Mouse (Mus musculus): ENCODE measurements around the gene Scarf1. TPM values are rescaled to one million over a fixed set of nuclear protein-coding genes. Genes with fewer than 3 reads are reported as not detected.

Scarf1 gene
- polyA plus RNA-seq, 1 experiment: 1.0 TPM

GRCm38 (mm10) chr11:75544713-75545112 lies 31.4 kb downstream of the Scarf1 start:
- no peak overlapping the region for H3K27ac ChIP-seq (ENCODE audit: insufficient read depth, low read length)
- no peaks in the 10 kb centered on the region for H3K36me3 ChIP-seq (ENCODE audit: control insufficient read depth, insufficient read depth, low read length, poor library complexity, severe bottlenecking)
- no peaks in the 10 kb centered on the region for H3K9me3 ChIP-seq (replicated peaks; ENCODE audit: control insufficient read depth, insufficient read depth, low read length, poor library complexity, severe bottlenecking)
- no peaks in the 10 kb centered on the region for H3K4me1 ChIP-seq (ENCODE audit: control insufficient read depth, insufficient read depth, low read length)
- H3K4me3 ChIP-seq (ENCODE audit: low read depth, low read length): no peak overlapping the region
- TF ChIP-seq EP300 (IDR thresholded peaks at IDR 0.05; ENCODE audit: insufficient read depth, low read depth, low read length) (no peak), CTCF (IDR thresholded peaks at IDR 0.05; ENCODE audit: low read depth, low read length) (no peak), POLR2A (IDR thresholded peaks at IDR 0.05; ENCODE audit: insufficient read depth, low read length) (no peak)
- no peaks in the 10 kb centered on the region for H3K27me3 ChIP-seq (ENCODE audit: control insufficient read depth, insufficient read depth, low read length, poor library complexity, severe bottlenecking)
- H3K9ac ChIP-seq (ENCODE audit: low read depth, poor library complexity, severe bottlenecking): no peak overlapping the region

DNA sequence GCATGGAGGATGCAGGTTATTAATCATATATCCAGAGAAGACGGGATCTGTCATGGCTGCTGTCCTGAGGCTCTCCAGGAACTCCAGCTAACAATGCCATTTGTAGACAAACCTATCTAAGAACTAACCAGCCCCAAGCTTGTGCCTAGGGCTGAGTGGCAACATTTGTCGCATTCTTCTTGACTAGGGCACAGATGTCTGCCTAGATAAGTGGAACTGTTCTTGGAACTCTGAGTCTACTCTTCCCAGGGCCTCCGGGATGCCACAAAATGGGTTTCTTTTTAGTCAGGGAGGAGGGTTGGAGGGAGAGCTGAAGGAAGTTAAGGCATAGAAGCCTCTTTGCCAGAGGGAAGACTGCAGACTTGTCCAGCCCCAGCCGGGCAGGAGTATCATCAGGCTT lies 32.7 kb downstream of the Scarf1 start:
- no peaks in the 10 kb centered on the region for H3K36me3 ChIP-seq (ENCODE audit: control insufficient read depth, insufficient read depth, low read length, poor library complexity, severe bottlenecking)
- H3K27me3 ChIP-seq (ENCODE audit: control insufficient read depth, insufficient read depth, low read length, poor library complexity, severe bottlenecking): no peaks in the 10 kb centered on the region
- TF ChIP-seq POLR2A (IDR thresholded peaks at IDR 0.05; ENCODE audit: insufficient read depth, low read length) (no peak), EP300 (IDR thresholded peaks at IDR 0.05; ENCODE audit: insufficient read depth, low read depth, low read length) (no peak), CTCF (IDR thresholded peaks at IDR 0.05; ENCODE audit: low read depth, low read length) (no peak)
- H3K9me3 ChIP-seq (replicated peaks; ENCODE audit: control insufficient read depth, insufficient read depth, low read length, poor library complexity, severe bottlenecking): no peaks in the 10 kb centered on the region
- no peak overlapping the region for H3K4me3 ChIP-seq (ENCODE audit: low read depth, low read length)
- no peak overlapping the region for H3K27ac ChIP-seq (ENCODE audit: insufficient read depth, low read length)
- no peak overlapping the region for H3K9ac ChIP-seq (ENCODE audit: low read depth, poor library complexity, severe bottlenecking)
- peaks cover 2% of the 10 kb centered on the region for H3K4me1 ChIP-seq (ENCODE audit: control insufficient read depth, insufficient read depth, low read length)

- Histone ChIP-seq H3K9ac (ENCODE audit: low read depth, poor library complexity, severe bottlenecking) (no peak overlapping the region), H3K27ac (ENCODE audit: insufficient read depth, low read length) (no peak overlapping the region)
Measured at GRCm38 (mm10) chr11:75549658-75550111, 36.3 kb downstream of the Scarf1 start.

DNA sequence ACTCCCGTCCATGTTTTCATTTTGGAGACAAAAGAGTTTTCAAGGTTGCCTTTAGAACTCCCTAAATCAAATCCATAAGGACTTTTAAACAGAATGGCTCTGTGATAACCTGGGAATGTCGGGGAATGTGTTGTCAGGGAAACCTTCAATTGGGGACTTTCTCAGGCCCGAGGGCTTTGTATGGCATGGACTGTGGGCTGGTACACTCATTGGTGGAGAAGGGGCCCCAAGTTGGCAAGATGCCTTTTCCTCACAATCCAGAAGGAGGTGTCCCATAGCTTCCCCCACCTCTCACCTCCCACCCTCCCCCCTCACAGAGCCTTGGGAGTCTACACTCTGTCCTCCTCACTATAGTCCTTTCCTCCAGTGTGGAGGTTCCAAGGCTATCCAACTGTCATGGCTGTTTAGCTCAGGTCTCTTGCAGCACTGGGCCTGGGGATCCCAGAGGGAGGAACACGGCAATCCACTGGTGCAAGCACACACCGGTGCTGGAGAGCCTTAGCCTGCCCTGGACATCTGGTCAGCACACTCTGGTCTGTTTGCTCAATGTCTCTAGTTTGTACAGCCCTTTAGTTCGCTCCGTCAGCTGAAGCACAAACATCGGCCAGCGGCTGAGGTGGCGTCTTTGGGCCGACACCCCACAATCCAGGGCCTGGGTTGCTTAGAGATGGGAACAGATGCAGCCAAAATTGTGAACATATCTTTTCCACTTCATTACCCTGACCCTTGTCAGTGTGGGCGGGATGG lies 37.0 kb downstream of the Scarf1 start:
- H3K27ac ChIP-seq (ENCODE audit: insufficient read depth, low read length): no peak overlapping the region
- TF ChIP-seq POLR2A (IDR thresholded peaks at IDR 0.05; ENCODE audit: insufficient read depth, low read length) (no peak), EP300 (IDR thresholded peaks at IDR 0.05; ENCODE audit: insufficient read depth, low read depth, low read length) (no peak), CTCF (IDR thresholded peaks at IDR 0.05; ENCODE audit: low read depth, low read length) (no peak)

More at GRCm38 (mm10) chr11:75549658-75550111, 36.3 kb downstream of the Scarf1 start:
- peaks cover 8% of the 10 kb centered on the region for H3K4me1 ChIP-seq (ENCODE audit: control insufficient read depth, insufficient read depth, low read length)
- no peaks in the 10 kb centered on the region for H3K9me3 ChIP-seq (replicated peaks; ENCODE audit: control insufficient read depth, insufficient read depth, low read length, poor library complexity, severe bottlenecking)
- no peak overlapping the region for H3K4me3 ChIP-seq (ENCODE audit: low read depth, low read length)
- 0 out of 2 replicates have a peak, but pooled peaks have one; percentile 37 for TF ChIP-seq EP300 (IDR thresholded peaks at IDR 0.05; ENCODE audit: insufficient read depth, low read depth, low read length)
- no peak for TF ChIP-seq CTCF (IDR thresholded peaks at IDR 0.05; ENCODE audit: low read depth, low read length)
- TF ChIP-seq POLR2A (IDR thresholded peaks at IDR 0.05; ENCODE audit: insufficient read depth, low read length): no peak
- H3K27me3 ChIP-seq (ENCODE audit: control insufficient read depth, insufficient read depth, low read length, poor library complexity, severe bottlenecking): no peaks in the 10 kb centered on the region
- H3K36me3 ChIP-seq (ENCODE audit: control insufficient read depth, insufficient read depth, low read length, poor library complexity, severe bottlenecking): no peaks in the 10 kb centered on the region

DNA sequence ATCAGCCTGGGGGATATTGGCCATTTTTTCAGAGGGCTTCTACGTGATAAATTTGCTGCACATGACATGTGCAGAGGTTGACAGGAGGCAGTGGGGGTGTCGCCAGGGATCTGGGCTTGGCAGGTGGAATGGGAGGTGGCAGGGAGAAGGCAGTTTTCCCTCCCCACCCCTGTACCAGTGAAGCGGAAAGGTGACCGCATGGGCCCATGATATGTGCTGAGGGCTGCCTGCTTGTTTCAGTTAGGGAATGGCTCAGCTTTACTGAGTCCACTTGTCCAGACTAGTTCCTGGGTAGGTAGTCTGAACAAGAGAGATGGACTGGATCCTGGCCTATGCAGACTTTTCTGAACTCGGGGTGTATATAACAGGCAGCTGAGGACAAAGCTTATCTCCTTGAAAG lies 38.0 kb downstream of the Scarf1 start:
- 0 out of 2 replicates have a peak overlapping the region, but pooled peaks have one; percentile 4 for H3K9ac ChIP-seq (ENCODE audit: low read depth, poor library complexity, severe bottlenecking)
- no peaks in the 10 kb centered on the region for H3K9me3 ChIP-seq (replicated peaks; ENCODE audit: control insufficient read depth, insufficient read depth, low read length, poor library complexity, severe bottlenecking)
- TF ChIP-seq POLR2A (IDR thresholded peaks at IDR 0.05; ENCODE audit: insufficient read depth, low read length) (no peak), EP300 (IDR thresholded peaks at IDR 0.05; ENCODE audit: insufficient read depth, low read depth, low read length) (no peak), CTCF (IDR thresholded peaks at IDR 0.05; ENCODE audit: low read depth, low read length) (no peak)
- H3K27ac ChIP-seq (ENCODE audit: insufficient read depth, low read length): no peak overlapping the region
- peaks cover 8% of the 10 kb centered on the region for H3K4me1 ChIP-seq (ENCODE audit: control insufficient read depth, insufficient read depth, low read length)
- no peak overlapping the region for H3K4me3 ChIP-seq (ENCODE audit: low read depth, low read length)
- H3K36me3 ChIP-seq (ENCODE audit: control insufficient read depth, insufficient read depth, low read length, poor library complexity, severe bottlenecking): no peaks in the 10 kb centered on the region
- H3K27me3 ChIP-seq (ENCODE audit: control insufficient read depth, insufficient read depth, low read length, poor library complexity, severe bottlenecking): no peaks in the 10 kb centered on the region

More for the DNA sequence above, 37.0 kb downstream of the Scarf1 start:
- Histone ChIP-seq H3K4me3 (ENCODE audit: low read depth, low read length) (no peak overlapping the region), H3K9ac (ENCODE audit: low read depth, poor library complexity, severe bottlenecking) (no peak overlapping the region), H3K27me3 (ENCODE audit: control insufficient read depth, insufficient read depth, low read length, poor library complexity, severe bottlenecking) (no peaks in the 10 kb centered on the region), H3K9me3 (replicated peaks; ENCODE audit: control insufficient read depth, insufficient read depth, low read length, poor library complexity, severe bottlenecking) (no peaks in the 10 kb centered on the region), H3K4me1 (ENCODE audit: control insufficient read depth, insufficient read depth, low read length) (peaks cover 8% of the 10 kb centered on the region), H3K36me3 (ENCODE audit: control insufficient read depth, insufficient read depth, low read length, poor library complexity, severe bottlenecking) (no peaks in the 10 kb centered on the region)

DNA sequence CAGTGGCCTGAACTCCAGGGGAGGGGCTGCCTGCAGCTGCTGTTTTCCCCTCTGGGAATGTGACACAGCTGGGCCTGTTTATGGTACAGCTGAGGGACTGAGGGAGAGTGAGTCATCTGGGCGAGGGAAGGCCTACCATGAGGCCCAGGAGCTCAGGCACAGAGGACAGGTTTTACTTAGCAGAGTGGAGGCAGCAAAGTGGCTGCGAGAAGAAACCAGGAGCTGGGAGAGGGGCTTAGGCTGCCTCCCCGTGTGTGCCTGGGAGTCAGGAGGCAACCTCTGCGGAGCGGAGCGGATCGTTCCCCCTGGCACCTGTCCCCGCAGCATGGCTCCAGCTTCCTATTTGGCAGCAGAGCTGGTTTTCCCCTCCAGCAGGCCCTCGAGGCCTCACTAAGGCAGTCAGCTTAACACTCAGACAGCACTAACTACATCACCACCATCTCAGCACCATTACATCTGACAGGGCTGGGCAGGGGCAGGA lies 38.7 kb downstream of the Scarf1 start:
- no peak overlapping the region; the same call in 1 of the 2 replicates for H3K4me3 ChIP-seq (ENCODE audit: low read depth, low read length)
- peaks cover 9% of the 10 kb centered on the region for H3K4me1 ChIP-seq (ENCODE audit: control insufficient read depth, insufficient read depth, low read length)
- no peaks in the 10 kb centered on the region for H3K36me3 ChIP-seq (ENCODE audit: control insufficient read depth, insufficient read depth, low read length, poor library complexity, severe bottlenecking)
- peak overlapping the region; percentile 4 for H3K27ac ChIP-seq (ENCODE audit: insufficient read depth, low read length)
- peak overlapping the region; percentile 4; the same call in 1 of the 2 replicates for H3K9ac ChIP-seq (ENCODE audit: low read depth, poor library complexity, severe bottlenecking)
- H3K27me3 ChIP-seq (ENCODE audit: control insufficient read depth, insufficient read depth, low read length, poor library complexity, severe bottlenecking): no peaks in the 10 kb centered on the region
- H3K9me3 ChIP-seq (replicated peaks; ENCODE audit: control insufficient read depth, insufficient read depth, low read length, poor library complexity, severe bottlenecking): no peaks in the 10 kb centered on the region
- TF ChIP-seq EP300 (IDR thresholded peaks at IDR 0.05; ENCODE audit: insufficient read depth, low read depth, low read length) (0 out of 2 replicates have a peak, but pooled peaks have one; percentile 60), POLR2A (IDR thresholded peaks at IDR 0.05; ENCODE audit: insufficient read depth, low read length) (no peak)

Measured in ES-Bruce4 (cell line).